Mouse (Mus musculus) forebrain, embryonic 14.5 days (tissue): ENCODE results near the gene Olfr193. TPM values are rescaled to one million over a fixed set of nuclear protein-coding genes. Genes with fewer than 3 reads are reported as not detected.
"Not testable (repeated sequence)": the region's sequence is repeated elsewhere in the genome, so short reads cannot be mapped to it uniquely, and the experiment has no call there.

Experiments used
- ATAC-seq: fragments of 200-750 bp; cut with Nextera tagmentation; 2 replicates; pipeline ENCODE4 v1.8.0; 2017; ENCODE audit warnings: mild to moderate bottlenecking, moderate library complexity
- DNase-seq: peaks from one replicate; pipeline ENCODE4 v3.0.0-alpha.2; 2015; ENCODE audit warnings: low spot score
- H3K27ac ChIP-seq: fragments of 300-500 bp; sonication (generic); 2 replicates; pipeline ENCODE4 v1.5.1; 2014; ENCODE audit warnings: low read depth, mild to moderate bottlenecking, control low read depth, low read length, moderate library complexity
- H3K27me3 ChIP-seq: fragments of 300-500 bp; sonication (generic); replicated peaks from 2 replicates; pipeline ENCODE4 v1.6.1; 2014; ENCODE audit warnings: low read length, control low read depth, mixed read lengths; ENCODE audit not compliant: control insufficient read depth, insufficient read depth
- H3K36me3 ChIP-seq: fragments of 300-500 bp; sonication (generic); 2 replicates; pipeline ENCODE4 v1.6.1; 2014; ENCODE audit warnings: low read length, control low read depth; ENCODE audit not compliant: control insufficient read depth, insufficient read depth
- H3K4me1 ChIP-seq: fragments of 300-500 bp; sonication (generic); 2 replicates; pipeline ENCODE4 v1.6.1; 2014; ENCODE audit warnings: antibody characterized with exemption, low read length, control low read depth; ENCODE audit not compliant: control insufficient read depth, insufficient read depth
- H3K4me2 ChIP-seq: fragments of 300-500 bp; sonication (generic); 2 replicates; pipeline ENCODE4 v1.6.1; 2014; ENCODE audit warnings: mild to moderate bottlenecking, control low read depth, low read length
- H3K4me3 ChIP-seq: fragments of 300-500 bp; sonication (generic); 2 replicates; pipeline ENCODE4 v1.5.1; 2014; ENCODE audit warnings: low read depth, low read length, control low read depth
- H3K9ac ChIP-seq: fragments of 300-500 bp; sonication (generic); 2 replicates; pipeline ENCODE4 v1.6.1; 2014; ENCODE audit warnings: mild to moderate bottlenecking, low read length, control low read depth, moderate library complexity
- H3K9me3 ChIP-seq: fragments of 300-500 bp; sonication (generic); replicated peaks from 2 replicates; pipeline ENCODE4 v1.6.1; 2016; ENCODE audit warnings: low read length, control low read depth, mixed read lengths; ENCODE audit not compliant: control insufficient read depth
- WGBS: fragments of 180-500 bp; shearing (Covaris S2); extraction: QIAGEN DNeasy Blood & Tissue Kit; methylation state at CpG from one replicate; pipeline ENCODE4 v1.1.7; 2014; 5-methylcytosine and 5-hydroxymethylcytosine counted together
- polyA plus RNA-seq: library from polyadenylated mRNA; unstranded; fragments of >200 nt; fragmentation: Nextera tagmentation; extraction: Ambion mirVana; gene quantifications from 2 replicates; pipeline ENCODE4 v1.2.1, GENCODE M21; 2014

The Olfr193 gene
- polyA plus RNA-seq: not detected in 2 replicates

DNA sequence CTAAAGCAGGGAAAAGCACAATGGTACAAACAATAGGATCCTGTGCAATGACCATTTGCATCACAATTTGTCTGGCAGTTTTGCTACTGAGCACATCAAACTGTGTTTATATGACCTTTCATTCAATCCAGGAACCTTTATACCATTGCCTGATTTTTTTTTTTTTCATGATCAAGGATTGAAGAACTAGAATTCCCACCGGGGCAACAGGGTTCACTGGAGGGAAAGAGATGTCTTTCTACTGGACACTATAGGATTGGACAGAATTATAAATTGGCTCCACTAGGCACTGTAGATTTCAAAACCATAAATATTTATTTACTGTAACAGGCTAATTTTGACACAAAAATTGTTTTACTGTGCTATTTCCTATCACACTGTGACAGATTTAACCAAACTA is at the start of gene Olfr193:
Olfr193 (minus strand) TSS at position 101 of the 400 bp plus-strand sequence.
- Histone ChIP-seq H3K9ac (no peak within 1 kb of the TSS), H3K27me3 (no peaks in the 10 kb centered on the region), H3K9me3 (no peaks in the 10 kb centered on the region), H3K36me3 (no peaks in the 10 kb centered on the region), H3K4me1 (no peaks in the 10 kb centered on the region), H3K4me2 (no peak within 1 kb of the TSS), H3K27ac (no peak within 1 kb of the TSS), H3K4me3 (no peak within 1 kb of the TSS)
- DNase-seq: no peak
- no peak for ATAC-seq
- WGBS: 78% methylated on average over 1 of the region's 1 CpGs

DNA sequence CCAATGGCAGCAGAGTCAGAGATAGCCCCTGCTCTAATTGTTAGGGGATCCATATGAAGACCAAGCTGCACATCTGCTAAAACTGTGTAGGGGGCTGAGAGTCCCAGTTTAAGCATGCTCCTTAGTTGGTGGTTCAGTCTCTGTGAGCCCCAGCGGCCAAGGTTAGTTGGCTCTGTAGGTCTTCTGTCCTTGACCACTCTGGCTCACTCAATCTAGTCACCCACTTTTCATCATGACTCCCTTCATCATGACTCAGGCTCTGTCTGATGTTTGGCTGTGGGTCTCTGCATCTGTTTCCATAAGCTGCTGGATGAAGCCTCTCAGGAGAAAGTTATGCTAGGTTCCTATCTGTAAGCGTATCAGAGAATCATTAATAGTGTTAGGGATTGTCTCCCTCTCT is 40.3 kb upstream of the Olfr193 start:
- no peaks in the 10 kb centered on the region for H3K9me3 ChIP-seq
- no peak overlapping the region for H3K9ac ChIP-seq
- no peaks in the 10 kb centered on the region for H3K4me1 ChIP-seq
- no peak overlapping the region for H3K4me3 ChIP-seq
- H3K27ac ChIP-seq: no peak overlapping the region
- no peaks in the 10 kb centered on the region for H3K27me3 ChIP-seq
- no peak overlapping the region for H3K4me2 ChIP-seq
- H3K36me3 ChIP-seq: no peaks in the 10 kb centered on the region
- ATAC-seq (no peak), DNase-seq (no peak)
- 92% methylated on average over 2 of the region's 2 CpGs for WGBS

DNA sequence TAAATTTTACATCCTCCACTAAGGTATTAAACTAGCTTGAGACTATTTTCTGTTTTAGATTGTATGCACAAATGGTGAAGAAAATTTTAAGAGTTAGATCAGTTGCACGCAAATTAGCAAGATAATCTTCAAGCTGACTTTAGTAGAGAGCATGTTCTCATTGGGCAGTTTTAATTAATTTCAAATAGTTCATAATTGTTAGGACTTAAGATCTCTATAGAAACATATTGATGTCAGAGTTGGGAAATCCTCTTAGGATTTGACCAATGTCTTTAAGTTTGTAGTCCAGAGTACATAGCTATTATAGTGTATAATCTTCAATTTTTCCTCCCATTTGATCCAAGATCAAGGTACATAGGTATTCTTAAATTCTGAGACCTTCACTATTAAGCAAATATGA is 35.1 kb upstream of the Olfr193 start, which contains the start of gene Olfr195:
Olfr195 (plus strand) TSS at position 301 of the 400 bp plus-strand sequence.
- Histone ChIP-seq H3K36me3 (no peaks in the 10 kb centered on the region), H3K27me3 (no peaks in the 10 kb centered on the region), H3K4me1 (no peaks in the 10 kb centered on the region), H3K27ac (no peak within 1 kb of the TSS), H3K4me3 (no peak within 1 kb of the TSS), H3K9me3 (no peaks in the 10 kb centered on the region), H3K4me2 (no peak within 1 kb of the TSS), H3K9ac (no peak within 1 kb of the TSS)
- DNase-seq (no peak), ATAC-seq (no peak)
- 89% methylated on average over 1 of the region's 1 CpGs for WGBS

DNA sequence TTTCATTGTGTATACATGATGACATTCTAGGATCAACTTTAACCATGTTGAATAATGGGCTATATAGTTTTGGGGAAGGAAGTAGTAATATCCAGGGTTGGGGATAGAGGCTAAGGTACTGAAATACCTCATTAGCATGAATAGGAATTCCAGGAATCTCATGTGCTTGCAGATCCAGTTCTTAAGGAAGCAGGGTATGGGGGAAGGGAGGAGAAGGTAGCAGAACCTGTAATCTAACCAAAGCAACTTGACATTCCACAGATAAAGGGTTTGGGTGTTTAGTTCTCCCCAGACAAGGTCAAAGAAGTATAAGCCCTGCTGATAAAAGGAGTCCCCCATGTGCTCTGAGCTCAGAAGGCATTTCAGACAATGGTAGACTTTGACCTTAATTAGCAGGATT is 29.4 kb upstream of the Olfr193 start:
- Histone ChIP-seq H3K27ac (no peak overlapping the region), H3K9me3 (no peaks in the 10 kb centered on the region), H3K4me2 (no peak overlapping the region), H3K4me3 (no peak overlapping the region), H3K9ac (no peak overlapping the region), H3K36me3 (no peaks in the 10 kb centered on the region), H3K27me3 (no peaks in the 10 kb centered on the region), H3K4me1 (no peaks in the 10 kb centered on the region)
- DNase-seq (no peak), ATAC-seq (no peak)

DNA sequence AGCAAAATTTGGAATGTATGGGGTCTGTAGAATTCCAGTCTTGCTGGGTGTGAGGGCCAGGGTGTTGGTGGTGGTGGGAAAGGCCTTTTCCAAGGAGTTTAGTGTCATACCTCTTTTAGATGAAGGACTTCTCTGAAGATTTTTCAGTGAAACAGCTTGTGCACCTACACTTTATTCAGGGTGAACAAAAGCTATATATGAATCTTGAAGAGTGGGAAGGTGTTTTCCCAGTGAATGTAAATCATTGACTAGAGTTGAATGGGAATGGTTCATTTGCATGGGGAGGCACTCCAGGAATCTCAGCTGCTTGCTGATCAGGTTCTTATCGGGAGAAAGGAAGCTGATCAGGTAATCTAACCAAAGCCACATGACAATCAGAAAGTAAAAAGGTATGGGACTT is 19.1 kb upstream of the Olfr193 start:
- H3K9ac ChIP-seq: no peak overlapping the region
- H3K4me2 ChIP-seq: no peak overlapping the region
- H3K9me3 ChIP-seq: no peaks in the 10 kb centered on the region
- ATAC-seq (no peak), DNase-seq (no peak)
- no peak overlapping the region for H3K27ac ChIP-seq
- H3K4me3 ChIP-seq: no peak overlapping the region
- 88% methylated on average over 1 of the region's 1 CpGs for WGBS
- no peaks in the 10 kb centered on the region for H3K36me3 ChIP-seq
- no peaks in the 10 kb centered on the region for H3K4me1 ChIP-seq
- H3K27me3 ChIP-seq: no peaks in the 10 kb centered on the region

DNA sequence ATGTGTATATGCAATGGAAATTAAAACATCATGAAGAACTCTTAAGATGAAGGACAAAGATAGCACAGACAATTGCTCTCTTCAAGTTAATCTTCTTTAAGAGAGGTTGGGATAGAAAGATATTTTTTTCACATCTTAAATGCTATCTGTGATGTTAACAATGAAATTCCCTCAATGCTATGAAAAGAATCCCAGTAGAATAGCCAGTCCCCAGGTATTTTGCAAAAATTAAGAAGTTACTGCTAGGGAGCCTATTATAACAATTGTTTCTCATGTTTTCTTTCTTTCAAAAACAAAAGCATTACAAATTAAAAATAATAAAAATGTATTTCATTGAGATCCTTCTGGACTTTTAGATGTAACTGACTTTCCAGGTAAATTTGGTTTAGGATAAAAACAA is 9.3 kb upstream of the Olfr193 start, which contains the start of gene Olfr194:
Olfr194 (minus strand) TSS at position 101 of the 400 bp plus-strand sequence.
- no peak within 1 kb of the TSS for H3K27ac ChIP-seq
- no peak within 1 kb of the TSS for H3K4me2 ChIP-seq
- DNase-seq: no peak
- H3K9ac ChIP-seq: no peak within 1 kb of the TSS
- H3K9me3 ChIP-seq: no peaks in the 10 kb centered on the region
- H3K27me3 ChIP-seq: no peaks in the 10 kb centered on the region
- no peak within 1 kb of the TSS for H3K4me3 ChIP-seq
- no peaks in the 10 kb centered on the region for H3K36me3 ChIP-seq
- ATAC-seq: no peak
- no peaks in the 10 kb centered on the region for H3K4me1 ChIP-seq

DNA sequence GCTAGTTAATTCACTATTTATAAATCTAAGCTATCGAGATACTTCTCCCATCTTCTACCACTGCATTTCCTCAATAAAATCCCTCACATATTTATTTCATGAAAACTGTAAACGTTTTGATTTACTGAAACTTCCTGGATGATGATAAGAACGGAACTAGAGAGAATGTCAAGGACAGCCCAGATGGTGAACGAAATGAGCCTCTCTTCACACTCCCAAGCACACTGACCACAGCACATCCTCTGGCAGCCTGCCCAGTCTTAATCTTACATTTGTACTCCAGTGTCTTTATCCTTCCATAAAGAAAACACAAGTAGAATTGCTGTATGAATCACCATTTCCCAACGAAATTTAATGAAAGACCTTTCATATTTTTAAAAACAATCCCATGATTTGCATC is 3.2 kb downstream of the Olfr193 start:
- H3K4me3 ChIP-seq, H3K27ac ChIP-seq, ATAC-seq, H3K9me3 ChIP-seq, H3K4me1 ChIP-seq, H3K36me3 ChIP-seq, H3K9ac ChIP-seq, H3K27me3 ChIP-seq, H3K4me2 ChIP-seq, DNase-seq: not testable (repeated sequence)
- 68% methylated on average over 5 of the region's 5 CpGs for WGBS

DNA sequence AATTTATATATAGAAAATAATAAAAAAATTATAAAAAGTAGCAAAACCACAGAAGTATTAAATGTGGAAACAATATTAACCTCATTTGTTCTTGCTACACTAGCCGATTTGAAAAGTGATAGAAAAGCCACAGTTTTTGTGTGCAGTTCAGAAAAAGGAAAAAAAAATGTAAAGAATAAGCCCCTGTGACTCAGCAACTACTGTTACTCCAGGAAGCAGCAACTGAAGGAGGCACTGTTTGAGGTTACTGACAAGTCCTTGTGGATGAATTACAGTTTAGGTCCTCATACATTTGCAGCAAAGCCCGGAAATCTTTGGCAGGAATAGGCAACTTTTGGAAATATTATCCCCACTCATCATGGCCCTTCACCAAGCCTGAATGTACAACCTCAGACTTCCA is 6.4 kb downstream of the Olfr193 start:
- Histone ChIP-seq H3K9me3 (no peaks in the 10 kb centered on the region), H3K4me3 (no peak overlapping the region), H3K4me2 (no peak overlapping the region), H3K36me3 (no peaks in the 10 kb centered on the region), H3K27ac (no peak overlapping the region), H3K27me3 (no peaks in the 10 kb centered on the region), H3K9ac (no peak overlapping the region), H3K4me1 (no peaks in the 10 kb centered on the region)
- WGBS: 84% methylated on average over 2 of the region's 2 CpGs
- DNase-seq (no peak), ATAC-seq (no peak)

DNA sequence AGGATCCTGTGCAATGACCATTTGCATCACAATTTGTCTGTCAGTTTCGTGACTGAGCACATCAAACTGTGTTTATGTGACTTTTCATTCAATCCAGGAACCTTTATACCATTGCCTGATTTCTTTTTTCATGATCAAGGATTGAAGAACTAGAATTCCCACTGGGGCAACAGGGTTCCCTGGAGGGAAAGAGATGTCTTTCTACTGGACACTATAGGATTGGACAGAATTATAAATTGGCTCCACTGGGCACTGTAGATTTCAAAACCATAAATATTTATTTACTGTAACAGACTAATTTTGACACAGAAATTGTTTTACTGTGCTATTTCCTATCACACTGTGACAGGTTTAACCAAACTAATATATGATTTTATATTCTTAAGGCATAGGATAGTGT is 22.0 kb downstream of the Olfr193 start, which contains the start of gene Olfr191:
Olfr191 (minus strand) TSS at position 101 of the 400 bp plus-strand sequence.
- H3K9me3 ChIP-seq, H3K27me3 ChIP-seq, DNase-seq, ATAC-seq, H3K27ac ChIP-seq, H3K4me1 ChIP-seq, H3K4me3 ChIP-seq, H3K9ac ChIP-seq, H3K36me3 ChIP-seq, H3K4me2 ChIP-seq: not testable (repeated sequence)
- WGBS: 34% methylated on average over 1 of the region's 1 CpGs
